15 mouse cellular contexts compared by ENCODE assay signal in the genomic region with DNA sequence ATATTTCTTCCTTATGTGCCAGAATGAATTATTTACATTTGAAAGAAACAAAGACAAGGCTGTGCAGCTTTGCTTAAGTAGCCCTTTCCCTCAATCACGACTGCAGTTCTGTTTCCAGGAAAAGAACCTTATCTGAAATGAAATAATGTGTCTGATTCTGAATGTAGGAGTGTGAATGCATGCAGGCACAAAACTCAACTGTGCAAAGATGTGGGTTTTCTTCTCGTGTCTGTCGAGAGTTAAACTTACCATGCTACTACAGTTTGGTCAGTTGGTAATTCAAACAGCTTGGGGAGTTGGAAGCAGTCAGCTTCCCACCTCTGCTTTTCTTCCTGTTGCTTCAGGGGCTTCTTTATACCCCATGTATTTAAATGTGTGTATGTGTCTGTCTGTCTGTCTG.
"Had no signal": no experiment of that assay in that cellular context is flagged by ENCODE, and none has a peak within 500 bp of the region (broad histone marks: within the 10 kb centered on the region; RNA-seq: fewer than 3 reads in every experiment).

No protein-coding gene starts in this region.

- H3K4me1 ChIP-seq: neural tube, embryonic 12.5 days; neural tube, embryonic 13.5 days; neural tube, embryonic 15.5 days; stomach, embryonic 15.5 days had no signal

- H3K4me3 ChIP-seq: neural tube, embryonic 12.5 days; neural tube, embryonic 13.5 days; neural tube, embryonic 15.5 days; stomach, embryonic 15.5 days had no signal

- DNase-seq: retina, postnatal 1 day; right cerebral cortex, adult 18-20 months; right cerebral cortex, postnatal 14 days; right cerebral cortex, postnatal 25 days; right cerebral cortex, postnatal 4 days; spleen, adult 18-20 months; thymus, adult 2 months; thymus, postnatal 14 days; thymus, postnatal 25 days; thymus, postnatal 36 days; thymus, postnatal 4 days had no signal
